Mouse (Mus musculus) liver, postnatal 0 days (tissue): Measurements from ENCODE around the gene Ctc1.

ENCODE experiments used
- CTCF ChIP-seq: sonication (generic); IDR thresholded peaks from 2 replicates; pipeline ENCODE4 v1.5.1; 2016; ENCODE audit warnings: antibody characterized with exemption, low read depth
- EP300 ChIP-seq: IDR thresholded peaks from 2 replicates; pipeline ENCODE4 v1.6.1; 2016; ENCODE audit warnings: antibody characterized with exemption, low read depth, mild to moderate bottlenecking

- no peak for TF ChIP-seq EP300
- peak; percentile 62 for TF ChIP-seq CTCF
Observed at GRCm38 (mm10) chr11:69028805-69029204, 13.1 kb downstream of the Ctc1 start.
